Comparison of ENCODE assay signal across 8 mouse cellular contexts in the genomic region with DNA sequence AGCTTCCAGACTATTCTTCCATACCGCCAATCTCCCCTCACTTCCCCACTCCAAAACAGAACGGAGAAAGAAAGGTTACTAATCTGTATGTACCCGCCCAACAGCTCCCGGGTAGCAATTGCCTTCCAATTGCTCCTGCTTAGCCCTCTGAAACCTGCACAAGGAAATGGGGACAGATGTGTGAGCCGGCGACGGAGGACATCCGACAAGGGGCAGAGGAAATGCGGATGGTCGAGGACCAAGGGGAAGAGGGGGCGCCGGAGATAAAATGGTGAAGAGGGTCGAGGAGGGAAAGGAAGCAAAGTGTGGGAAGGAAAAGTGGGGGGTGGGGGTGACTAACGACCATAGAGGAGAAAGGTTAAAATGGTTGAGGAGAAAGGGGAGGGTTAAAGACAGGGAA. TPM values are rescaled to one million over a fixed set of nuclear protein-coding genes. Genes with fewer than 3 reads are reported as not detected.
A peak's percentile ranks its signal among the peaks of the same experiment; 100 is the strongest.
DNase-seq lines count a peak whose midpoint lies in the region; ATAC-seq and TF ChIP-seq lines count a peak whose summit lies in the region.

No protein-coding gene starts in this region.

- peak overlapping the region; percentile 91 for H3K4me2 ChIP-seq in CH12.LX (ENCODE audit: insufficient read depth, low read depth, poor library complexity, severe bottlenecking)
- peak overlapping the region; percentile 48 for H3K4me2 ChIP-seq in embryonic facial prominence, embryonic 11.5 days (ENCODE audit: low read depth, low read length)
- peak overlapping the region; percentile 76 for H3K4me2 ChIP-seq in intestine, embryonic 14.5 days (ENCODE audit: low read length)
- H3K4me2 ChIP-seq in midbrain, embryonic 12.5 days (replicated peaks): peak overlapping the region; percentile 65

- no peak for TF ChIP-seq CTCF in CH12.LX (conservative IDR thresholded peaks at IDR 0.05 in 1 of 2, IDR thresholded peaks at IDR 0.05 in 1 of 2; ENCODE audit: low read depth in 2 of 2, low read length in 2 of 2)

- no peaks in the 10 kb centered on the region for H3K27me3 ChIP-seq in heart, embryonic 10.5 days (ENCODE audit: insufficient read depth, poor library complexity, severe bottlenecking)
- H3K27me3 ChIP-seq in CH12.LX (replicated peaks): no peaks in the 10 kb centered on the region
- no peaks in the 10 kb centered on the region for H3K27me3 ChIP-seq in embryonic facial prominence, embryonic 11.5 days (ENCODE audit: control insufficient read depth, insufficient read depth, low read length)
- H3K27me3 ChIP-seq in intestine, embryonic 14.5 days (replicated peaks; ENCODE audit: control insufficient read depth, insufficient read depth, low read length): no peaks in the 10 kb centered on the region
- H3K27me3 ChIP-seq in midbrain, embryonic 12.5 days: no peaks in the 10 kb centered on the region

- ATAC-seq in embryonic facial prominence, embryonic 11.5 days (replicated peaks; ENCODE audit: insufficient number of reproducible peaks, low FRiP score, low TSS enrichment, low read depth): no peak; the same call in 1 of the 2 replicates
- ATAC-seq in intestine, embryonic 14.5 days (replicated peaks; ENCODE audit: low FRiP score, low TSS enrichment, low read depth): peak; percentile 4; the same call in 1 of the 2 replicates
- ATAC-seq in midbrain, embryonic 12.5 days (ENCODE audit: low FRiP score, low read depth): peak; percentile 16; the same call in 1 of the 2 replicates

- no peak for TF ChIP-seq POLR2A in CH12.LX (IDR thresholded peaks at IDR 0.05; ENCODE audit: low read depth, low read length)

- intact Hi-C loops in heart, postnatal 36 days (cut with DNase I): loop anchor here (2.0 to 10.0 kb wide), 3 partner anchors 27 to 375 kb away; partner anchors contain the start of gene Cpt2

- TF ChIP-seq RAD21 in CH12.LX (IDR thresholded peaks at IDR 0.05; ENCODE audit: low read depth, low read length): no peak

- TF ChIP-seq EP300 in CH12.LX (IDR thresholded peaks at IDR 0.05; ENCODE audit: low read length): no peak

- dilution Hi-C loops in CH12.LX (cut with MboI; ENCODE audit: extremely low pct_ligation_motif_present, extremely low pct_unique_long_range_greater_than_20kb, low sequenced_read_pairs): no loop called here

- peak; percentile 75 for DNase-seq in heart, embryonic 10.5 days (ENCODE audit: low spot score)
- no peak for DNase-seq in heart, postnatal 36 days
- no peak for DNase-seq in CH12.LX (ENCODE audit: extremely low read depth)
- DNase-seq in embryonic facial prominence, embryonic 11.5 days (ENCODE audit: low spot score): peak; percentile 17
- no peak for DNase-seq in intestine, embryonic 14.5 days (ENCODE audit: low spot score)
- DNase-seq in layer of hippocampus, postnatal 25 days (ENCODE audit: extremely low spot score in 1 of 2, low spot score in 1 of 2): no peak
- DNase-seq in adrenal gland, postnatal 4 days (ENCODE audit: low spot score in 2 of 2): no peak

- H3K4me1 ChIP-seq in heart, embryonic 10.5 days: peaks cover 9% of the 10 kb centered on the region; the same call in 1 of the 2 replicates
- peaks cover 6 to 30% of the 10 kb centered on the region in 2 experiments; a peak in 3 of 4 replicates for H3K4me1 ChIP-seq in CH12.LX (ENCODE audit: control insufficient read depth in 1 of 2, insufficient read depth in 2 of 2)
- no peaks in the 10 kb centered on the region for H3K4me1 ChIP-seq in embryonic facial prominence, embryonic 11.5 days (ENCODE audit: control insufficient read depth, insufficient read depth, low read length)
- peaks cover 16% of the 10 kb centered on the region for H3K4me1 ChIP-seq in intestine, embryonic 14.5 days (replicated peaks; ENCODE audit: control insufficient read depth, insufficient read depth, low read length)
- peaks cover 18% of the 10 kb centered on the region for H3K4me1 ChIP-seq in midbrain, embryonic 12.5 days

- WGBS in heart, embryonic 10.5 days: 2% methylated on average over 14 of the region's 14 CpGs
- WGBS in embryonic facial prominence, embryonic 11.5 days: under 1% methylated on average over 14 of the region's 14 CpGs
- 2% methylated on average over 14 of the region's 14 CpGs for WGBS in intestine, embryonic 14.5 days
- 2% methylated on average over 14 of the region's 14 CpGs for WGBS in midbrain, embryonic 12.5 days

- H3K79me2 ChIP-seq in CH12.LX (replicated peaks; ENCODE audit: control insufficient read depth, extremely low read depth, insufficient read depth, poor library complexity, severe bottlenecking): peaks cover 11% of the 10 kb centered on the region

- in situ Hi-C loops in CH12.LX (cut with MboI; ENCODE audit: low pct_ligation_motif_present, low pct_unique_long_range_greater_than_20kb, low sequenced_read_pairs): no loop called here

- H3K9me3 ChIP-seq in heart, embryonic 10.5 days: 0 out of 2 replicates have a peak, but pooled peaks cover under 1% of the 10 kb centered on the region
- peaks cover 2% of the 10 kb centered on the region for H3K9me3 ChIP-seq in CH12.LX (replicated peaks; ENCODE audit: low read length)
- no peaks in the 10 kb centered on the region for H3K9me3 ChIP-seq in embryonic facial prominence, embryonic 11.5 days (replicated peaks; ENCODE audit: control insufficient read depth, low read length)
- H3K9me3 ChIP-seq in intestine, embryonic 14.5 days (ENCODE audit: control insufficient read depth, low read length): 0 out of 2 replicates have a peak, but pooled peaks cover 2% of the 10 kb centered on the region
- H3K9me3 ChIP-seq in midbrain, embryonic 12.5 days: no peaks in the 10 kb centered on the region

- H3K27ac ChIP-seq in heart, embryonic 10.5 days: peak overlapping the region; percentile 97
- no peak overlapping the region for H3K27ac ChIP-seq in CH12.LX (ENCODE audit: insufficient read depth, low read depth)
- H3K27ac ChIP-seq in embryonic facial prominence, embryonic 11.5 days (replicated peaks; ENCODE audit: low read depth, low read length): no peak overlapping the region
- peak overlapping the region; percentile 82 for H3K27ac ChIP-seq in intestine, embryonic 14.5 days (ENCODE audit: low read depth)
- peak overlapping the region; percentile 96 for H3K27ac ChIP-seq in midbrain, embryonic 12.5 days (replicated peaks)

- H3K4me3 ChIP-seq in heart, embryonic 10.5 days: peak overlapping the region; percentile 91
- H3K4me3 ChIP-seq in CH12.LX (replicated peaks in 1 of 3; ENCODE audit: low read depth in 2 of 3, low read length in 2 of 3, poor library complexity in 1 of 3): peak overlapping the region; percentile 70 to 98 (median 88)
- H3K4me3 ChIP-seq in embryonic facial prominence, embryonic 11.5 days (ENCODE audit: low read depth, low read length): peak overlapping the region; percentile 80
- H3K4me3 ChIP-seq in intestine, embryonic 14.5 days (ENCODE audit: low read depth, low read length): peak overlapping the region; percentile 83
- H3K4me3 ChIP-seq in midbrain, embryonic 12.5 days: peak overlapping the region; percentile 92

- H3K36me3 ChIP-seq in heart, embryonic 10.5 days: no peaks in the 10 kb centered on the region
- H3K36me3 ChIP-seq in CH12.LX (replicated peaks in 1 of 2; ENCODE audit: control insufficient read depth in 1 of 2, insufficient read depth in 1 of 2, low read length in 1 of 2): peaks cover 0 to 5% of the 10 kb centered on the region in 2 experiments
- no peaks in the 10 kb centered on the region for H3K36me3 ChIP-seq in embryonic facial prominence, embryonic 11.5 days (replicated peaks; ENCODE audit: control insufficient read depth, insufficient read depth, low read depth, low read length)
- H3K36me3 ChIP-seq in intestine, embryonic 14.5 days (ENCODE audit: control insufficient read depth, insufficient read depth, low read length): no peaks in the 10 kb centered on the region
- peaks cover 5% of the 10 kb centered on the region; the same call in 1 of the 2 replicates for H3K36me3 ChIP-seq in midbrain, embryonic 12.5 days

- H3K9ac ChIP-seq in CH12.LX (ENCODE audit: insufficient read depth, low read depth): peak overlapping the region; percentile 97
- H3K9ac ChIP-seq in embryonic facial prominence, embryonic 11.5 days (replicated peaks; ENCODE audit: low read length): peak overlapping the region; percentile 82
- peak overlapping the region; percentile 85 for H3K9ac ChIP-seq in intestine, embryonic 14.5 days (ENCODE audit: low read length)
- peak overlapping the region; percentile 93 for H3K9ac ChIP-seq in midbrain, embryonic 12.5 days (replicated peaks)

TF ChIP-seq in CH12.LX, 34 proteins besides CTCF, POLR2A, EP300 and RAD21 (continues in another document):
- TF ChIP-seq CHD1 (IDR thresholded peaks at IDR 0.05; ENCODE audit: low read depth, low read length) (0 out of 2 replicates have a peak, but pooled peaks have one; percentile 64), ELF1 (IDR thresholded peaks at IDR 0.05; ENCODE audit: low read depth, low read length) (0 out of 2 replicates have a peak, but pooled peaks have one; percentile 17), MXI1 (IDR thresholded peaks at IDR 0.05; ENCODE audit: low read depth, low read length) (peak; percentile 47; the same call in 1 of the 2 replicates), KAT2A (IDR thresholded peaks at IDR 0.05; ENCODE audit: insufficient replicate concordance, low read length) (no peak), SIN3A (IDR thresholded peaks at IDR 0.05; ENCODE audit: low read length) (no peak; the same call in 1 of the 2 replicates)

RNA-seq across cellular contexts. Expression of gene Zyg11b, which starts 0.6 kb away (rescaled TPM):
- polyA plus RNA-seq in heart, embryonic 10.5 days (2016; fragmentation: Nextera tagmentation; extraction: Ambion mirVana): 7.8 and 9.9 TPM in 2 replicates
- total RNA-seq in heart, postnatal 36 days (2021): 10 to 100 TPM; 37.8 to 39.9 TPM
- total RNA-seq in CH12.LX (2012; rRNA removed): 9.0 and 9.3 TPM in 2 replicates
- total RNA-seq in CH12.LX (2014; rRNA removed): 13.9 and 14.2 TPM in 2 replicates
- polyA plus RNA-seq in CH12.LX (2012; ENCODE audit: insufficient read length, low read depth): 10.9 and 11.8 TPM in 2 replicates
- 14.0 TPM in 2 replicates for polyA plus RNA-seq in embryonic facial prominence, embryonic 11.5 days (2014; fragmentation: Nextera tagmentation; extraction: Ambion mirVana)
- polyA plus RNA-seq in intestine, embryonic 14.5 days (2014; fragmentation: Nextera tagmentation; extraction: Ambion mirVana): 14.1 and 15.9 TPM in 2 replicates
- 33.9 and 40.5 TPM in 2 replicates for polyA plus RNA-seq in midbrain, embryonic 12.5 days (2016; fragmentation: Nextera tagmentation; extraction: Ambion mirVana)
- 100 to 1,000 TPM; 103 to 106 TPM for total RNA-seq in layer of hippocampus, postnatal 25 days (2021)
- total RNA-seq in adrenal gland, postnatal 4 days (2021): 10 to 100 TPM; 37.0 to 37.4 TPM

RNA-seq across cellular contexts. Expression of gene Coa7, which starts 27.7 kb away (rescaled TPM):
- polyA plus RNA-seq in heart, embryonic 10.5 days (2016; fragmentation: Nextera tagmentation; extraction: Ambion mirVana): 58.4 and 61.1 TPM in 2 replicates
- total RNA-seq in heart, postnatal 36 days (2021): 10 to 100 TPM; 31.8 to 38.1 TPM
- total RNA-seq in CH12.LX (2012; rRNA removed) (24.2 and 27.0 TPM in 2 replicates), CH12.LX (2014; rRNA removed) (18.7 and 23.5 TPM in 2 replicates)
- 73.8 and 74.3 TPM in 2 replicates for polyA plus RNA-seq in CH12.LX (2012; ENCODE audit: insufficient read length, low read depth)
- 53.7 and 57.0 TPM in 2 replicates for polyA plus RNA-seq in embryonic facial prominence, embryonic 11.5 days (2014; fragmentation: Nextera tagmentation; extraction: Ambion mirVana)
- 58.3 and 63.4 TPM in 2 replicates for polyA plus RNA-seq in intestine, embryonic 14.5 days (2014; fragmentation: Nextera tagmentation; extraction: Ambion mirVana)
- polyA plus RNA-seq in midbrain, embryonic 12.5 days (2016; fragmentation: Nextera tagmentation; extraction: Ambion mirVana): 50.4 and 57.5 TPM in 2 replicates
- total RNA-seq in layer of hippocampus, postnatal 25 days (2021): 10 to 100 TPM; 26.2 to 26.4 TPM
- total RNA-seq in adrenal gland, postnatal 4 days (2021): 10 to 100 TPM; 58.6 to 59.5 TPM

Comparison
In these comparisons a context has a peak if more than half of its experiments do, and no peak if none do; other contexts are left out.
1. DNase-seq: peak in heart, embryonic 10.5 days (single experiment) and embryonic facial prominence, embryonic 11.5 days (single experiment); none in heart, postnatal 36 days (0 of 2), CH12.LX (single experiment), intestine, embryonic 14.5 days (single experiment), layer of hippocampus, postnatal 25 days (0 of 2) and adrenal gland, postnatal 4 days (0 of 2).
2. H3K27ac ChIP-seq: peak in heart, embryonic 10.5 days (single experiment), intestine, embryonic 14.5 days (single experiment) and midbrain, embryonic 12.5 days (single experiment); none in CH12.LX (single experiment) and embryonic facial prominence, embryonic 11.5 days (single experiment).
3. Peak in every context shown above with its lines, with median percentiles within 50 percentile points of each other: H3K4me3 ChIP-seq, H3K4me2 ChIP-seq and H3K9ac ChIP-seq.